Mouse (Mus musculus) embryo, embryonic 11.5 days (tissue): ENCODE measurements around the gene Kmt2c.
"Not testable (repeated sequence)": the region's sequence is repeated elsewhere in the genome, so short reads cannot be mapped to it uniquely, and the experiment has no call there.

Source experiments
- DNase-seq: peaks from one replicate; pipeline ENCODE4 v3.0.0-alpha.2; 2012; ENCODE audit warnings: low read depth, low spot score

The Kmt2c gene

DNA sequence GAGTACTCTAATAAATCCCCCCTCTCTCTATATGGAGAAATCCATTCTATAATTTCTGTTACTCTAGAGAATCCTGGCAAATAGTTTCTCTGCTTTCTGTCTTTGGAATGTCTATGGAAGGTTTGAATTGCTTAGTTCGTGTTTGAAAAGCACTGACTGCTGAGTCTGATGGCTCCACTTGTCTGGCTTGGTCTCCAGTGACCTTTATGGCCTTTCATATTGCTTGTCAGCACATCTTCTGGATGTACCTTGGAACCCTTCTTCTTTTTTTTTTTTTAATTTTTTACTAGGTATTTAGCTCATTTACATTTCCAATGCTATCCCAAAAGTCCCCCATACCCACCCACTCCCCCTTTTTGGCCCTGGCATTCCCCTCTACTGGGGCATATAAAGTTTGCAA, 274.2 kb downstream of the Kmt2c start:
- DNase-seq = not testable (repeated sequence)

DNA sequence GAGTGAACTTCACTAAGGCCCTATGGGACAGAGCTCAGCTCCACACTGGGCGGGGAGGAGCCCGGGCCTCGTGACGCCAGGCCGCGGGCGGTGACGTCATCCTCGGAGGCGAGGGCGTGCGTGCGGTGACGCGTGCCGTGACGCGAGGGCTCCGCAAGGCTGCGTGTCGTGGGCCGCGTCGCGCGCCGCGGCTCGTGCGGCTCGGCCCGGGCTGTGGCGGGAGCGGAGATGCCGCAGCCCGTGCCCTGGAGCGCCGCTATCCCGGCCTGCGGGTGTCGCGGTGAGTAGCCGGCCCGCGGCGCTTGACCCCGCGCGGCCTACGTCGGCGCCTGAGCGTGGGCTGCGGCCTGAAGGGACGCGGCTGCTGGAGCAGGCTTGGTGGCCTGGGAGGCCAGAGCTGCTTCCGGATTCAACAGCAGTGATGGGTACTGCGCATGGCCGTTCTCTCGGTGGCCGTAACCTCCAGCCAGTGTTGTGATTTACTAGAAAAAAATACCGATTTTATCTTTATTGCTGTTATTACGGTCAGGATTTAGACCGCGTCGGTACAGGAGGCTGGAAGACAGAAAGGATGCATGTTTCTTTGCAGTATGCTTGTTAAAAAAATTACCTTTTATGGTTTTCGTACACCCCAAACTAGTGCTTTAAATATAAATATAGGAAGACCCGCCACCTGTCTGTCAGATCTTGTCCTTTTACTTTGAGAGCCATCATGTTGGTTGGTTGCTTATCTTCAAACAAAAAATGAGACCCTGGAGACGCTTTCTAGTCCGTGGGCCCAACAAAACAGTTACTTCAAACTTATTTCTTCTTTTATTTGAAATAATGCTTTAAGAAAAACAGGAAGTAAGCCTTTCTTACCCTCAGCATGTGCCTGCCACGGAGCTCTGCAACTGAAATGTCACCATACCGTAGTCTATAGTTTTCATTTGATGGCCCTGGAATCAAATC, 275.6 kb downstream of the Kmt2c start, which contains the start of gene E130116L18Rik:
Gene E130116L18Rik, minus strand, starts transcription at position 402 of the 951 bp plus-strand sequence.
- DNase-seq = peak; percentile 79
